Mouse (Mus musculus) myocyte (in vitro differentiated cells): ENCODE measurements around the gene Fbxo42.

Source experiments
- E2F4 ChIP-seq: IDR thresholded peaks from one replicate; pipeline ENCODE4 v1.6.1; 2011; ENCODE audit warnings: mild to moderate bottlenecking, control low read depth, moderate library complexity; ENCODE audit not compliant: insufficient read depth
- MAX ChIP-seq: IDR thresholded peaks from one replicate; pipeline ENCODE4 v1.6.1; 2011; ENCODE audit warnings: low read depth, mild to moderate bottlenecking, control low read depth
- MYOD1 ChIP-seq, 3 experiments: IDR thresholded peaks; one replicate each; pipeline ENCODE4 v1.6.1; 2011; ENCODE audit warnings: control low read depth in 2 of 3, low read depth in 2 of 3, mild to moderate bottlenecking in 2 of 3, moderate library complexity in 1 of 3; ENCODE audit not compliant: insufficient read length in 2 of 3, control insufficient read depth in 1 of 3
- POLR2A ChIP-seq: IDR thresholded peaks from one replicate; pipeline ENCODE4 v1.6.1; 2011; ENCODE audit warnings: low read depth, mild to moderate bottlenecking, control low read depth, moderate library complexity; ENCODE audit not compliant: insufficient read length
- POLR2AphosphoS2 ChIP-seq: IDR thresholded peaks from one replicate; pipeline ENCODE4 v1.6.1; 2011; ENCODE audit warnings: low read depth, control low read depth; ENCODE audit not compliant: insufficient read length
- TCF12 ChIP-seq: IDR thresholded peaks from one replicate; pipeline ENCODE4 v1.6.1; 2011; ENCODE audit warnings: mild to moderate bottlenecking, control low read depth; ENCODE audit not compliant: poor library complexity, insufficient read depth, severe bottlenecking
- USF1 ChIP-seq: IDR thresholded peaks from one replicate; pipeline ENCODE4 v1.6.1; 2011; ENCODE audit warnings: low read depth, mild to moderate bottlenecking, control low read depth, moderate library complexity

GRCm38 (mm10) chr4:141101291-141101690, 46.4 kb upstream of the Fbxo42 start:
- TF ChIP-seq POLR2A (no peak), MAX (no peak), E2F4 (no peak), MYOD1 (IDR thresholded peaks at IDR 0.05; ENCODE audit: control insufficient read depth in 1 of 3, insufficient read length in 2 of 3, low read depth in 2 of 3) (no peak), TCF12 (no peak), USF1 (no peak), POLR2AphosphoS2 (no peak)
